Mouse (Mus musculus) midbrain, embryonic 12.5 days (tissue): ENCODE measurements at regions not wholly inside any gene's neighbourhood (a gene's known extent, or its start where the extent isn't known, plus 50 kb on each side); places are given as distances from the start of the nearest gene placed in this dataset.

Experiments used
- ATAC-seq: fragments of 200-750 bp; cut with Nextera tagmentation; 2 replicates; pipeline ENCODE4 v1.8.0; 2017; ENCODE audit warnings: low read depth, moderate TSS enrichment, moderate library complexity; ENCODE audit not compliant: low FRiP score
- H3K27ac ChIP-seq: fragments of 300-500 bp; sonication (generic); replicated peaks from 2 replicates; pipeline ENCODE4 v1.5.1; 2016; ENCODE audit warnings: mild to moderate bottlenecking
- H3K27me3 ChIP-seq: fragments of 300-500 bp; sonication (generic); 2 replicates; pipeline ENCODE4 v1.6.1; 2016; ENCODE audit warnings: mild to moderate bottlenecking
- H3K36me3 ChIP-seq: fragments of 300-500 bp; sonication (generic); 2 replicates; pipeline ENCODE4 v1.6.1; 2016
- H3K4me1 ChIP-seq: fragments of 300-500 bp; sonication (generic); 2 replicates; pipeline ENCODE4 v1.6.1; 2016
- H3K4me2 ChIP-seq: fragments of 300-500 bp; sonication (generic); replicated peaks from 2 replicates; pipeline ENCODE4 v1.6.1; 2016; ENCODE audit warnings: mild to moderate bottlenecking, moderate library complexity
- H3K4me3 ChIP-seq: fragments of 300-500 bp; sonication (generic); 2 replicates; pipeline ENCODE4 v1.5.1; 2016; ENCODE audit warnings: mild to moderate bottlenecking
- H3K9ac ChIP-seq: fragments of 300-500 bp; sonication (generic); replicated peaks from 2 replicates; pipeline ENCODE4 v1.6.1; 2016; ENCODE audit warnings: mild to moderate bottlenecking, moderate library complexity
- H3K9me3 ChIP-seq: fragments of 300-500 bp; sonication (generic); 2 replicates; pipeline ENCODE4 v1.6.1; 2016; ENCODE audit warnings: mild to moderate bottlenecking
- WGBS: fragments of 180-500 bp; shearing (Covaris S2); methylation state at CpG from one replicate; pipeline ENCODE4 v1.1.7; 2016; 5-methylcytosine and 5-hydroxymethylcytosine counted together

DNA sequence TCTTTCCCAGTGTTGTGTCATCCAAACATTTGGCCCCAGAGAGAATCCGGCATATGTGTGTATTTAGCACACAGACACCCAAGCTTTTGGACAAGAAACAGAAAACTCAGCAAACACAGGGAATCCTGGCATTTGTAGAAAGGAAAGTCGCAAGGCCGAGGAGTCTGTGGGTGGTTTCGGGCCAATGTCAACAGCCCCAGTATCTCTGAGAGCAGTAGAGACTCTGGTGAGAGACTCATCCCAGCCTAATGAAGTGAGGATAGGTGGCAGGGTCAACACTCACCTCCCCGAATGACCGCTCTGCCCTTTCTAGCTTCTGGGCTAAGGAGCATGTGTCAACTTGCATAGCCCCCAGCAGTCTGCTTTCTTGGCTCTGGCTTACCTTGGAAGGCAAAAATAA lies 52.9 kb upstream of the Fam180a start:
- no peak for ATAC-seq
- Histone ChIP-seq H3K4me3 (no peak overlapping the region), H3K4me2 (no peak overlapping the region), H3K27me3 (peaks cover 9% of the 10 kb centered on the region; the same call in 1 of the 2 replicates), H3K9me3 (no peaks in the 10 kb centered on the region), H3K27ac (no peak overlapping the region), H3K4me1 (0 out of 2 replicates have a peak, but pooled peaks cover 2% of the 10 kb centered on the region), H3K36me3 (no peaks in the 10 kb centered on the region), H3K9ac (no peak overlapping the region)
- WGBS = 88% methylated on average over 6 of the region's 6 CpGs

GRCm38 (mm10) chr6:35377535-35377934 lies 51.6 kb upstream of the Fam180a start:
- no peak overlapping the region for H3K9ac ChIP-seq
- WGBS = 89% methylated on average over 3 of the region's 3 CpGs
- no peak for ATAC-seq
- H3K27ac ChIP-seq = no peak overlapping the region
- no peak overlapping the region for H3K4me3 ChIP-seq
- H3K27me3 ChIP-seq = peaks cover 9% of the 10 kb centered on the region; the same call in 1 of the 2 replicates
- H3K4me2 ChIP-seq = no peak overlapping the region
- no peaks in the 10 kb centered on the region for H3K9me3 ChIP-seq
- 0 out of 2 replicates have a peak, but pooled peaks cover 2% of the 10 kb centered on the region for H3K4me1 ChIP-seq
- no peaks in the 10 kb centered on the region for H3K36me3 ChIP-seq

DNA sequence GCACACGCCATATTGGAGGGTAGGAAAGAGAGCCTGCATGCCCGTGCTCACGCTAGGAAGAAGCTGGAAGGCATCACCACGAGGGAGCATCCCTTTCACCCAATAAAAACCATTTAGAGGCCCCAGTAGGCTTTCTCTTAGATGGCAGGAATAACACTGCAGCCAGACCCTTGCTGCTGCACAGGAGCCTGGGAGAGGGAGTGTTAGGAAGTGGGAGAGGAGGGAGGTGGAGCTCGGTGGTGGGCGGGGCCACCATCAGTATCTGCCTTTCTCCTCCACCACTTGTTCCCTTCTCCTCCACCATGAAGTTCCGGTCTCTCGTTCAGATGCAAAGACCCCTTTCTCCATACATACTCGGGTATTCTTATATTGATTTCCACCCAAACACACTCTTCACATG lies 50.6 kb upstream of the Fam180a start:
- Histone ChIP-seq H3K27ac (no peak overlapping the region), H3K4me1 (0 out of 2 replicates have a peak, but pooled peaks cover 2% of the 10 kb centered on the region), H3K9me3 (no peaks in the 10 kb centered on the region), H3K27me3 (peaks cover 4% of the 10 kb centered on the region; the same call in 1 of the 2 replicates), H3K9ac (no peak overlapping the region), H3K4me3 (no peak overlapping the region), H3K36me3 (no peaks in the 10 kb centered on the region), H3K4me2 (no peak overlapping the region)
- 80% methylated on average over 9 of the region's 9 CpGs for WGBS
- ATAC-seq = no peak
